Mouse (Mus musculus): ENCODE data around the gene Ppp1r10. TPM values are rescaled to one million over a fixed set of nuclear protein-coding genes. Genes with fewer than 3 reads are reported as not detected.

Gene Ppp1r10
- polyA plus RNA-seq, 2 experiments = 15.4 to 15.6 TPM

DNA sequence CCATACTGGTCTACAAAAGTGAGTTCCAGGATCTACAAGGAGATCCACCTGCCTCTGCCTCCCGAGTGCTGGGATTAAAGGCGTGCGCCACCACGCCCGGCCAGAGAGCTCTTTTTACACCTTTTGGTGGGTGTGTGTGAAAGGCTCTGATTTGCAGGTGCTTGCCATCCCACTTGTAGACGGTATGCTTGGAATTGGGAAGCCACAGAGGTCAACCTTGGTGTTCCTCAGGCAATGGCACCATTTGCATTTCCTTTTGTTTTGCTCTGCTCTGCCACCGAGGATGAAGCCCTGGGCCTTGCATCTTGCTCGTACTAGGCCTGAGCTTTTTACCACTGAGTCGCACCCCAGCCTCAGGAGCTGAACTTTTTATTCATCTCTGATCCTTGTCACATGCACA is 65.5 kb downstream of the Ppp1r10 start:
- ATAC-seq (ENCODE audit: insufficient read depth) (no peak), DNase-seq (ENCODE audit: low read depth in 3 of 3, low spot score in 3 of 3) (no peak)
- H3K9ac ChIP-seq (replicated peaks) = no peak overlapping the region
- H3K4me2 ChIP-seq (ENCODE audit: low read depth) = no peak overlapping the region
- TF ChIP-seq CTCF (IDR thresholded peaks at IDR 0.05; ENCODE audit: low read depth) (no peak), EP300 (IDR thresholded peaks at IDR 0.05; ENCODE audit: low read depth) (no peak)
- peaks cover 3 to 8% of the 10 kb centered on the region in 2 experiments; a peak in 3 of 4 replicates for H3K4me1 ChIP-seq (replicated peaks; ENCODE audit: control insufficient read depth in 2 of 2, insufficient read depth in 2 of 2, low read length in 1 of 2)
- no peaks in the 10 kb centered on the region for H3K9me3 ChIP-seq (ENCODE audit: control insufficient read depth, low read length)
- H3K4me3 ChIP-seq (ENCODE audit: insufficient read depth in 1 of 2, low read depth in 2 of 2, low read length in 2 of 2) = no peak overlapping the region
- H3K27me3 ChIP-seq (ENCODE audit: control insufficient read depth, insufficient read depth, low read length) = no peaks in the 10 kb centered on the region
- no peaks in the 10 kb centered on the region; the same call in 1 of the 2 replicates for H3K36me3 ChIP-seq (replicated peaks; ENCODE audit: control insufficient read depth, insufficient read depth, low read depth)
- no peak overlapping the region for H3K27ac ChIP-seq
- WGBS (ENCODE audit: insufficient replicate concordance) = 82% methylated on average over 9 of the region's 9 CpGs

MicroRNA genes within 50 kb of the gene (microRNA counts, 519-probe panel; counts per million panel counts)
- 69.9 counts per million for microRNA mmu-miR-1894-3p
- microRNA mmu-miR-1894-5p = 69.9 counts per million
- 69.9 counts per million for microRNA mmu-miR-877

Small RNAs within 50 kb of the gene (microRNA-seq; reads per million reads assigned to microRNA genes)
- gene Gm28033 (1.7 reads per million), gene Mir1894 (not detected), gene Mir877 (87.5 reads per million, percentile 46 among the genes with 10 or more reads in this experiment)

Other genes with a start within 250 kb of the Ppp1r10 start
- 7.1 and 7.8 TPM in 2 replicates for gene Vars2, start 248.8 kb upstream of the Ppp1r10 start, polyA plus RNA-seq (2012; rRNA removed)
- 4.0 and 5.8 TPM in 2 replicates for gene Vars2, start 248.8 kb upstream of the Ppp1r10 start, polyA plus RNA-seq (2014; fragmentation: Nextera tagmentation; extraction: Ambion mirVana)
- gene Gtf2h4, start 242.7 kb upstream of the Ppp1r10 start, polyA plus RNA-seq (2012; rRNA removed) = 17.8 and 18.0 TPM in 2 replicates
- 23.1 and 26.8 TPM in 2 replicates for gene Gtf2h4, start 242.7 kb upstream of the Ppp1r10 start, polyA plus RNA-seq (2014; fragmentation: Nextera tagmentation; extraction: Ambion mirVana)
- 1.1 TPM in 2 replicates for gene Ddr1, start 211.8 kb upstream of the Ppp1r10 start, polyA plus RNA-seq (2012; rRNA removed)
- gene Ddr1, start 211.8 kb upstream of the Ppp1r10 start, polyA plus RNA-seq (2014; fragmentation: Nextera tagmentation; extraction: Ambion mirVana) = 1.6 and 1.7 TPM in 2 replicates
- 10.2 and 11.0 TPM in 2 replicates for gene Ier3, start 94.8 kb upstream of the Ppp1r10 start, polyA plus RNA-seq (2012; rRNA removed)
- gene Ier3, start 94.8 kb upstream of the Ppp1r10 start, polyA plus RNA-seq (2014; fragmentation: Nextera tagmentation; extraction: Ambion mirVana) = 11.6 and 13.2 TPM in 2 replicates
- 22.4 and 34.7 TPM in 2 replicates for gene Flot1, start 93.2 kb upstream of the Ppp1r10 start, polyA plus RNA-seq (2012; rRNA removed)
- gene Flot1, start 93.2 kb upstream of the Ppp1r10 start, polyA plus RNA-seq (2014; fragmentation: Nextera tagmentation; extraction: Ambion mirVana) = 27.8 and 29.2 TPM in 2 replicates
- 460 and 467 TPM in 2 replicates for gene Tubb5, start 78.1 kb upstream of the Ppp1r10 start, polyA plus RNA-seq (2012; rRNA removed)
- 330 and 363 TPM in 2 replicates for gene Tubb5, start 78.1 kb upstream of the Ppp1r10 start, polyA plus RNA-seq (2014; fragmentation: Nextera tagmentation; extraction: Ambion mirVana)
- 9.2 and 10.0 TPM in 2 replicates for gene Mdc1, start 74.9 kb upstream of the Ppp1r10 start, polyA plus RNA-seq (2012; rRNA removed)
- 6.3 and 9.1 TPM in 2 replicates for gene Mdc1, start 74.9 kb upstream of the Ppp1r10 start, polyA plus RNA-seq (2014; fragmentation: Nextera tagmentation; extraction: Ambion mirVana)
- 15.6 and 18.2 TPM in 2 replicates for gene Nrm, start 55.1 kb upstream of the Ppp1r10 start, polyA plus RNA-seq (2012; rRNA removed)
- 20.1 and 22.4 TPM in 2 replicates for gene Nrm, start 55.1 kb upstream of the Ppp1r10 start, polyA plus RNA-seq (2014; fragmentation: Nextera tagmentation; extraction: Ambion mirVana)
- gene Ppp1r18, start 50.8 kb upstream of the Ppp1r10 start, polyA plus RNA-seq (2012; rRNA removed) = 8.7 and 10.7 TPM in 2 replicates
- 8.2 and 8.7 TPM in 2 replicates for gene Ppp1r18, start 50.8 kb upstream of the Ppp1r10 start, polyA plus RNA-seq (2014; fragmentation: Nextera tagmentation; extraction: Ambion mirVana)
- gene Dhx16, start 36.6 kb upstream of the Ppp1r10 start, polyA plus RNA-seq (2012; rRNA removed) = 44.8 and 46.0 TPM in 2 replicates
- gene Dhx16, start 36.6 kb upstream of the Ppp1r10 start, polyA plus RNA-seq (2014; fragmentation: Nextera tagmentation; extraction: Ambion mirVana) = 25.5 and 30.2 TPM in 2 replicates
- gene 2310061I04Rik, start 19.0 kb upstream of the Ppp1r10 start, polyA plus RNA-seq (2012; rRNA removed) = 14.4 and 18.3 TPM in 2 replicates
- gene 2310061I04Rik, start 19.0 kb upstream of the Ppp1r10 start, polyA plus RNA-seq (2014; fragmentation: Nextera tagmentation; extraction: Ambion mirVana) = 10.6 and 10.9 TPM in 2 replicates
- gene Atat1, start 6.4 kb upstream of the Ppp1r10 start, polyA plus RNA-seq (2012; rRNA removed) = 8.5 and 8.7 TPM in 2 replicates
- gene Atat1, start 6.4 kb upstream of the Ppp1r10 start, polyA plus RNA-seq (2014; fragmentation: Nextera tagmentation; extraction: Ambion mirVana) = 3.3 and 5.8 TPM in 2 replicates
- gene Mrps18b, start within 50 bp of the Ppp1r10 start, polyA plus RNA-seq (2012; rRNA removed) = 42.6 and 51.6 TPM in 2 replicates
- gene Mrps18b, start within 50 bp of the Ppp1r10 start, polyA plus RNA-seq (2014; fragmentation: Nextera tagmentation; extraction: Ambion mirVana) = 73.8 and 74.1 TPM in 2 replicates
- 35.7 and 49.0 TPM in 2 replicates for gene Abcf1, start 53.3 kb downstream of the Ppp1r10 start, polyA plus RNA-seq (2012; rRNA removed)
- 39.0 and 49.1 TPM in 2 replicates for gene Abcf1, start 53.3 kb downstream of the Ppp1r10 start, polyA plus RNA-seq (2014; fragmentation: Nextera tagmentation; extraction: Ambion mirVana)
- gene Gnl1, start 63.4 kb downstream of the Ppp1r10 start, polyA plus RNA-seq (2012; rRNA removed) = 3.9 and 5.2 TPM in 2 replicates
- 4.4 and 5.6 TPM in 2 replicates for gene Gnl1, start 63.4 kb downstream of the Ppp1r10 start, polyA plus RNA-seq (2014; fragmentation: Nextera tagmentation; extraction: Ambion mirVana)
- 5.5 and 6.3 TPM in 2 replicates for gene Prr3, start 63.8 kb downstream of the Ppp1r10 start, polyA plus RNA-seq (2012; rRNA removed)
- gene Prr3, start 63.8 kb downstream of the Ppp1r10 start, polyA plus RNA-seq (2014; fragmentation: Nextera tagmentation; extraction: Ambion mirVana) = 3.5 and 4.5 TPM in 2 replicates
- gene H2-T24, start 104.1 kb downstream of the Ppp1r10 start, polyA plus RNA-seq (2012; rRNA removed) = 3.2 and 4.3 TPM in 2 replicates
- 3.7 and 4.0 TPM in 2 replicates for gene H2-T24, start 104.1 kb downstream of the Ppp1r10 start, polyA plus RNA-seq (2014; fragmentation: Nextera tagmentation; extraction: Ambion mirVana)
- gene H2-T23, start 116.4 kb downstream of the Ppp1r10 start, polyA plus RNA-seq (2012; rRNA removed) = 24.3 and 29.1 TPM in 2 replicates
- gene H2-T23, start 116.4 kb downstream of the Ppp1r10 start, polyA plus RNA-seq (2014; fragmentation: Nextera tagmentation; extraction: Ambion mirVana) = 25.5 and 28.8 TPM in 2 replicates
- 6.8 and 7.9 TPM in 2 replicates for gene H2-T22, start 126.3 kb downstream of the Ppp1r10 start, polyA plus RNA-seq (2012; rRNA removed)
- 9.8 and 10.6 TPM in 2 replicates for gene H2-T22, start 126.3 kb downstream of the Ppp1r10 start, polyA plus RNA-seq (2014; fragmentation: Nextera tagmentation; extraction: Ambion mirVana)
- gene Gm6034, start 126.5 kb downstream of the Ppp1r10 start, polyA plus RNA-seq (2012; rRNA removed) = not detected in 2 replicates
- gene Gm6034, start 126.5 kb downstream of the Ppp1r10 start, polyA plus RNA-seq (2014; fragmentation: Nextera tagmentation; extraction: Ambion mirVana) = not detected in 2 replicates
- 0.03 TPM in 1 of 2 replicates, not detected in the other for gene Gm11127, start 141.9 kb downstream of the Ppp1r10 start, polyA plus RNA-seq (2012; rRNA removed)
- not detected in 2 replicates for gene Gm11127, start 141.9 kb downstream of the Ppp1r10 start, polyA plus RNA-seq (2014; fragmentation: Nextera tagmentation; extraction: Ambion mirVana)
- gene Gm19684, start 205.2 kb downstream of the Ppp1r10 start, polyA plus RNA-seq (2012; rRNA removed) = not detected in 2 replicates
- not detected in 2 replicates for gene Gm19684, start 205.2 kb downstream of the Ppp1r10 start, polyA plus RNA-seq (2014; fragmentation: Nextera tagmentation; extraction: Ambion mirVana)
- gene Gm7030, start 213.0 kb downstream of the Ppp1r10 start, polyA plus RNA-seq (2012; rRNA removed) = not detected in 2 replicates
- gene Gm7030, start 213.0 kb downstream of the Ppp1r10 start, polyA plus RNA-seq (2014; fragmentation: Nextera tagmentation; extraction: Ambion mirVana) = not detected in 2 replicates